Mouse (Mus musculus) hindbrain, embryonic 14.5 days (tissue): ENCODE data around the gene Eef1akmt1. TPM values are rescaled to one million over a fixed set of nuclear protein-coding genes. Genes with fewer than 3 reads are reported as not detected.

Experiments
- ATAC-seq: fragments of 200-750 bp; cut with Nextera tagmentation; 2 replicates; pipeline ENCODE4 v1.8.0; 2017; ENCODE audit warnings: moderate number of reproducible peaks, mild to moderate bottlenecking, moderate TSS enrichment, moderate library complexity; ENCODE audit not compliant: low FRiP score
- DNase-seq: peaks from one replicate; pipeline ENCODE4 v3.0.0-alpha.2; 2015; ENCODE audit warnings: low spot score
- H3K27ac ChIP-seq: fragments of 300-500 bp; sonication (generic); 2 replicates; pipeline ENCODE4 v1.5.1; 2014; ENCODE audit warnings: mild to moderate bottlenecking, moderate library complexity
- H3K27me3 ChIP-seq: fragments of 300-500 bp; sonication (generic); 2 replicates; pipeline ENCODE4 v1.6.1; 2014; ENCODE audit warnings: mild to moderate bottlenecking, low read length, mixed read lengths; ENCODE audit not compliant: control insufficient read depth, insufficient read depth
- H3K36me3 ChIP-seq: fragments of 300-500 bp; sonication (generic); replicated peaks from 2 replicates; pipeline ENCODE4 v1.6.1; 2014; ENCODE audit not compliant: control insufficient read depth, insufficient read depth
- H3K4me1 ChIP-seq: fragments of 300-500 bp; sonication (generic); replicated peaks from 2 replicates; pipeline ENCODE4 v1.6.1; 2014; ENCODE audit warnings: antibody characterized with exemption, low read length, mixed read lengths; ENCODE audit not compliant: control insufficient read depth, insufficient read depth
- H3K4me2 ChIP-seq: fragments of 300-500 bp; sonication (generic); replicated peaks from 2 replicates; pipeline ENCODE4 v1.6.1; 2014; ENCODE audit warnings: mild to moderate bottlenecking, moderate library complexity
- H3K4me3 ChIP-seq: fragments of 300-500 bp; sonication (generic); replicated peaks from 2 replicates; pipeline ENCODE4 v1.5.1; 2014; ENCODE audit warnings: mild to moderate bottlenecking, low read length
- H3K9ac ChIP-seq: fragments of 300-500 bp; sonication (generic); 2 replicates; pipeline ENCODE4 v1.6.1; 2014
- H3K9me3 ChIP-seq: fragments of 300-500 bp; sonication (generic); 2 replicates; pipeline ENCODE4 v1.6.1; 2016; ENCODE audit warnings: low read length; ENCODE audit not compliant: control insufficient read depth
- WGBS: fragments of 180-500 bp; shearing (Covaris S2); extraction: QIAGEN DNeasy Blood & Tissue Kit; methylation state at CpG from one replicate; pipeline ENCODE4 v1.1.7; 2014; 5-methylcytosine and 5-hydroxymethylcytosine counted together
- polyA plus RNA-seq: library from polyadenylated mRNA; unstranded; fragments of >200 nt; fragmentation: Nextera tagmentation; extraction: Ambion mirVana; gene quantifications from 2 replicates; pipeline ENCODE4 v1.2.1, GENCODE M21; 2014

The Eef1akmt1 gene
- polyA plus RNA-seq, 1 experiment from 2014 or later = 109 TPM

DNA sequence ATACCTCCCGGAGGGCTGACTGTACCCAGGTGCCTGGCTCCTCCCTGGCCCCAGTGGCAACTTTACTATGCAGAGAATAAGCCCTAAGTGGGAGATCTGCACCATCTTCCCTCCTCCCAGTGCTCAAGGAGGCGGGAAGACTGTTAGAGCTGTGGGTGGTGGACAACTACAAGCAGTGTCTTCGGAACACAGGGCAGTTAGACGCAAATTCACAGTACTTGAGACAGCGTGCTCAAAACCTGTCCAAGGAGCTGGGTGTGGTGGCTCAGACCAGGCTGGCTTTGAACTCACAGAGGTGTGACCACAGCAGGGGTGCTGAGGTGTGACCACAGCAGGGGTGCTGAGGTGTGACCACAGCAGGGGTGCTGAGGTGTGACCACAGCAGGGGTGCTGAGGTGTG lies 17.0 kb downstream of the Eef1akmt1 start:
- H3K36me3 ChIP-seq = 0 out of 2 replicates have a peak, but pooled peaks cover 12% of the 10 kb centered on the region
- ATAC-seq = no peak

GRCm38 (mm10) chr14:57552945-57553344 lies 18.5 kb downstream of the Eef1akmt1 start:
- Histone ChIP-seq H3K4me2 (no peak overlapping the region), H3K36me3 (0 out of 2 replicates have a peak, but pooled peaks cover 12% of the 10 kb centered on the region), H3K9ac (no peak overlapping the region), H3K4me1 (no peaks in the 10 kb centered on the region), H3K27ac (no peak overlapping the region), H3K27me3 (no peaks in the 10 kb centered on the region), H3K4me3 (no peak overlapping the region), H3K9me3 (no peaks in the 10 kb centered on the region)
- no peak for ATAC-seq
- DNase-seq = no peak

More for the DNA sequence above, 17.0 kb downstream of the Eef1akmt1 start:
- Histone ChIP-seq H3K4me2 (no peak overlapping the region), H3K9me3 (no peaks in the 10 kb centered on the region), H3K4me3 (no peak overlapping the region), H3K27me3 (no peaks in the 10 kb centered on the region), H3K27ac (no peak overlapping the region), H3K4me1 (no peaks in the 10 kb centered on the region), H3K9ac (no peak overlapping the region)
- DNase-seq = no peak
- 93% methylated on average over 5 of the region's 5 CpGs for WGBS

GRCm38 (mm10) chr14:57547062-57547461 lies 24.4 kb downstream of the Eef1akmt1 start:
- H3K9ac ChIP-seq = no peak overlapping the region
- H3K27ac ChIP-seq = no peak overlapping the region
- WGBS = 89% methylated on average over 5 of the region's 5 CpGs
- no peaks in the 10 kb centered on the region for H3K4me1 ChIP-seq
- no peaks in the 10 kb centered on the region for H3K27me3 ChIP-seq
- DNase-seq (no peak), ATAC-seq (no peak)
- H3K4me2 ChIP-seq = no peak overlapping the region
- 0 out of 2 replicates have a peak, but pooled peaks cover 22% of the 10 kb centered on the region for H3K36me3 ChIP-seq
- no peak overlapping the region for H3K4me3 ChIP-seq
- H3K9me3 ChIP-seq = peaks cover 6% of the 10 kb centered on the region; the same call in 1 of the 2 replicates

DNA sequence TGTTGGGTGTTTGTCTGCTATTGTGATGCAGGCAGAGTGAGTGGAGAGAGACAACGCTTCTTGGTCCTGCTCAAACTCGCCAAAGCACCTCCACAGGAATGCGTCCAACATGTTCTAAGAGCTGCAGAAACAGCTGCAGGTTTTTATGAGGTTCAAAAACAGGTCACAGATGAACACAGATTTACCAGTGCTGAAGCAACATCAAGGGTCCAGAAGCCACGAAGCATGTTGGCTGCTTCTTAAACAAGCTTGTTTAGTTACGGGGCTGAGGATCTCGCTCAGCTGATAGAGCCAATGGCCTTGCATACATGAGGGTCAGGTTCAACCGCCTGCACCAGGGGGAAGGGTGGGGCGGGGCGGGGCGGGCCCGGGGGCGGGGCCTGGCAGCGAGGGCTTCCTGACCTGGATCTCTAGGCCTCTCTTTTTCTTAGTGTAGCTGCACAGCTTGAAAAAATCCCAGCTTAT lies 24.8 kb downstream of the Eef1akmt1 start:
- H3K4me1 ChIP-seq = no peaks in the 10 kb centered on the region
- H3K4me2 ChIP-seq = no peak overlapping the region
- H3K27me3 ChIP-seq = no peaks in the 10 kb centered on the region
- 33% methylated on average over 13 of the region's 13 CpGs for WGBS
- H3K36me3 ChIP-seq = 0 out of 2 replicates have a peak, but pooled peaks cover 22% of the 10 kb centered on the region
- no peak for ATAC-seq
- peaks cover 9% of the 10 kb centered on the region; the same call in 1 of the 2 replicates for H3K9me3 ChIP-seq
- H3K27ac ChIP-seq = no peak overlapping the region
- H3K4me3 ChIP-seq = no peak overlapping the region
- DNase-seq = no peak
- no peak overlapping the region for H3K9ac ChIP-seq

- H3K27ac ChIP-seq = no peak overlapping the region
- no peak overlapping the region for H3K4me3 ChIP-seq
- ATAC-seq (no peak), DNase-seq (no peak)
- H3K36me3 ChIP-seq = 0 out of 2 replicates have a peak, but pooled peaks cover 22% of the 10 kb centered on the region
- H3K27me3 ChIP-seq = no peaks in the 10 kb centered on the region
- H3K4me2 ChIP-seq = no peak overlapping the region
- no peaks in the 10 kb centered on the region for H3K4me1 ChIP-seq
- H3K9ac ChIP-seq = no peak overlapping the region
- H3K9me3 ChIP-seq = peaks cover 9% of the 10 kb centered on the region; the same call in 1 of the 2 replicates
- WGBS = 89% methylated on average over 8 of the region's 8 CpGs
These were observed 25.3 kb downstream of the Eef1akmt1 start for GRCm38 (mm10) chr14:57546131-57546530.

DNA sequence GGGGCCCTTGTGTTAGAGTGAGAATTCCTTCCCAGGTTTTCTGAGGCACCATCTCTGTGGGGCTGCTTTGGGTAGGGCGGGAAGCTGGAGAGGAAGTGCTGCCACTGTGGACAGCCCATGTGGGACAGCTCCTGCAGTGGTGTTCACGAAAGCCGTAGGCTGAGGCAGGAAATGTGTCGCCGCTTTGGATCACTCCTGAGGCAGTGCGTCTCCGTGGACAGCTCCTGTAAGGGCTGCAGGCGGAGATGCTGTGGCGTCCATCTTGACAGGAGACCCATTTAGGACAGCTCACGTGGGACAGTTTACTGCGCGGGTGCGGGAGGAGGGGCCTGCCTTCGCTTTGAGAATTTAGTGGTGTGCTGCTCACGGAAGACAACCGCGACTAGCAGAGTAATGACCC lies 25.9 kb downstream of the Eef1akmt1 start:
- 86% methylated on average over 17 of the region's 17 CpGs for WGBS
- Histone ChIP-seq H3K36me3 (0 out of 2 replicates have a peak, but pooled peaks cover 22% of the 10 kb centered on the region), H3K9ac (no peak overlapping the region)

GRCm38 (mm10) chr14:57543420-57544039 lies 27.9 kb downstream of the Eef1akmt1 start:
- no peaks in the 10 kb centered on the region for H3K27me3 ChIP-seq
- DNase-seq (no peak), ATAC-seq (no peak)
- H3K4me3 ChIP-seq = no peak overlapping the region
- H3K36me3 ChIP-seq = 0 out of 2 replicates have a peak, but pooled peaks cover 15% of the 10 kb centered on the region
- no peaks in the 10 kb centered on the region for H3K4me1 ChIP-seq
- peaks cover 9% of the 10 kb centered on the region; the same call in 1 of the 2 replicates for H3K9me3 ChIP-seq
- H3K4me2 ChIP-seq = no peak overlapping the region
- WGBS = 95% methylated on average over 13 of the region's 13 CpGs
- H3K27ac ChIP-seq = no peak overlapping the region
- H3K9ac ChIP-seq = no peak overlapping the region

More for the DNA sequence above, 25.9 kb downstream of the Eef1akmt1 start:
- Histone ChIP-seq H3K4me2 (no peak overlapping the region), H3K27ac (no peak overlapping the region), H3K27me3 (no peaks in the 10 kb centered on the region), H3K4me3 (no peak overlapping the region), H3K4me1 (no peaks in the 10 kb centered on the region), H3K9me3 (peaks cover 9% of the 10 kb centered on the region; the same call in 1 of the 2 replicates)
- no peak for ATAC-seq
- no peak for DNase-seq

GRCm38 (mm10) chr14:57542231-57542630 lies 29.2 kb downstream of the Eef1akmt1 start:
- 62% methylated on average over 34 of the region's 34 CpGs for WGBS
- no peak for DNase-seq
- H3K4me2 ChIP-seq = no peak overlapping the region

DNA sequence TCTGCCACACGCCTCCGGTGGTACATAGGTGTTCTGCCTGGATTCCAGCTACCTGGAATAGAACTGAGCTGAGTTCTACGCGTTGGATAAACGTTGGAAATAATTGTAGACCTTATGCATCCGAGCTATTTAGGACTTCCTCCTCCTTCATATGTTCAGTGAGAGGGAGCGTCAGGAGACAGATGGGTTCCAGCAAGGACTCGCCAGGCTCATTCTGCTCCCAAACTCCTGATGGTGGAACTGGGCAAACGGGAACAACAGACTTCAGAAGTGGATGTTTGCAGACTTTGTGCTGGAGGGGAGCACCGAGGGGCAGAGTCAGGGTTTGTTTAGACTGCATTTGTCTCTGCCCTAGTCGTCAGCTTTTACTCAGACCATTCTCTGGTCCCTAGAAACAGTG lies 30.7 kb downstream of the Eef1akmt1 start:
- 93% methylated on average over 11 of the region's 11 CpGs for WGBS
- no peak overlapping the region for H3K4me3 ChIP-seq
- H3K4me2 ChIP-seq = no peak overlapping the region
- H3K4me1 ChIP-seq = peaks cover 7% of the 10 kb centered on the region
- 0 out of 2 replicates have a peak, but pooled peaks cover 15% of the 10 kb centered on the region for H3K36me3 ChIP-seq
- H3K9ac ChIP-seq = no peak overlapping the region
- DNase-seq (no peak), ATAC-seq (no peak)
- H3K27ac ChIP-seq = no peak overlapping the region
- H3K27me3 ChIP-seq = no peaks in the 10 kb centered on the region
- H3K9me3 ChIP-seq = peaks cover 9% of the 10 kb centered on the region; the same call in 1 of the 2 replicates

More at GRCm38 (mm10) chr14:57542231-57542630, 29.2 kb downstream of the Eef1akmt1 start:
- ATAC-seq = no peak
- no peak overlapping the region for H3K27ac ChIP-seq
- no peaks in the 10 kb centered on the region for H3K27me3 ChIP-seq
- H3K36me3 ChIP-seq = 0 out of 2 replicates have a peak, but pooled peaks cover 15% of the 10 kb centered on the region
- H3K9me3 ChIP-seq = peaks cover 9% of the 10 kb centered on the region; the same call in 1 of the 2 replicates
- H3K4me3 ChIP-seq = no peak overlapping the region
- H3K4me1 ChIP-seq = peaks cover 7% of the 10 kb centered on the region
- no peak overlapping the region for H3K9ac ChIP-seq
